Mouse (Mus musculus): ENCODE results near the gene Aknad1.

- TF ChIP-seq POLR2A (IDR thresholded peaks at IDR 0.05; ENCODE audit: borderline replicate concordance, insufficient read depth, low read length) (no peak), CTCF (IDR thresholded peaks at IDR 0.05; ENCODE audit: borderline replicate concordance, insufficient read depth, low read depth, low read length) (no peak)
Measured at GRCm38 (mm10) chr3:108772811-108773210, 33.4 kb downstream of the Aknad1 start.
